Mouse (Mus musculus): ENCODE results near the gene Swap70. TPM values are rescaled to one million over a fixed set of nuclear protein-coding genes. Genes with fewer than 3 reads are reported as not detected.

The Swap70 gene
- polyA plus RNA-seq, 1 experiment, result 9.7 TPM

GRCm38 (mm10) chr7:110261807-110262206, 40.3 kb downstream of the Swap70 start:
- H3K36me3 ChIP-seq (ENCODE audit: control insufficient read depth, insufficient read depth, low read length), result no peaks in the 10 kb centered on the region
- H3K4me3 ChIP-seq (ENCODE audit: low read depth, low read length), result no peak overlapping the region
- no peak for TF ChIP-seq CTCF (IDR thresholded peaks at IDR 0.05; ENCODE audit: extremely low read depth, insufficient read length, insufficient replicate concordance, low read depth, low read length)
- no peak for TF ChIP-seq POLR2A (IDR thresholded peaks at IDR 0.05; ENCODE audit: low read depth, low read length)
- H3K4me1 ChIP-seq (ENCODE audit: control insufficient read depth, insufficient read depth, insufficient read length, low read length), result peaks cover 10% of the 10 kb centered on the region; the same call in 1 of the 2 replicates
- 75% methylated on average over 4 of the region's 4 CpGs for WGBS
- H3K27ac ChIP-seq (ENCODE audit: insufficient read depth, low read depth, low read length), result no peak overlapping the region
- no peaks in the 10 kb centered on the region for H3K27me3 ChIP-seq (ENCODE audit: control insufficient read depth, insufficient read depth, low read length)

GRCm38 (mm10) chr7:110262661-110263060, 41.1 kb downstream of the Swap70 start:
- H3K4me1 ChIP-seq (ENCODE audit: control insufficient read depth, insufficient read depth, insufficient read length, low read length), result peaks cover 6% of the 10 kb centered on the region; the same call in 1 of the 2 replicates
- WGBS, result 43% methylated on average over 1 of the region's 1 CpGs
- no peaks in the 10 kb centered on the region for H3K27me3 ChIP-seq (ENCODE audit: control insufficient read depth, insufficient read depth, low read length)
- no peak overlapping the region; the same call in 1 of the 2 replicates for H3K27ac ChIP-seq (ENCODE audit: insufficient read depth, low read depth, low read length)
- no peak overlapping the region for H3K4me3 ChIP-seq (ENCODE audit: low read depth, low read length)
- no peak for TF ChIP-seq CTCF (IDR thresholded peaks at IDR 0.05; ENCODE audit: extremely low read depth, insufficient read length, insufficient replicate concordance, low read depth, low read length)
- TF ChIP-seq POLR2A (IDR thresholded peaks at IDR 0.05; ENCODE audit: low read depth, low read length), result no peak
- peaks cover 2% of the 10 kb centered on the region; the same call in 1 of the 2 replicates for H3K36me3 ChIP-seq (ENCODE audit: control insufficient read depth, insufficient read depth, low read length)

- H3K27me3 ChIP-seq (ENCODE audit: control insufficient read depth, insufficient read depth, low read length), result no peaks in the 10 kb centered on the region
- H3K4me3 ChIP-seq (ENCODE audit: low read depth, low read length), result no peak overlapping the region
- TF ChIP-seq POLR2A (IDR thresholded peaks at IDR 0.05; ENCODE audit: low read depth, low read length) (no peak), CTCF (IDR thresholded peaks at IDR 0.05; ENCODE audit: extremely low read depth, insufficient read length, insufficient replicate concordance, low read depth, low read length) (no peak)
- no peak overlapping the region for H3K27ac ChIP-seq (ENCODE audit: insufficient read depth, low read depth, low read length)
- peaks cover 6% of the 10 kb centered on the region for H3K36me3 ChIP-seq (ENCODE audit: control insufficient read depth, insufficient read depth, low read length)
- H3K4me1 ChIP-seq (ENCODE audit: control insufficient read depth, insufficient read depth, insufficient read length, low read length), result peaks cover 5% of the 10 kb centered on the region; the same call in 1 of the 2 replicates
- 56% methylated on average over 1 of the region's 1 CpGs for WGBS
Measured at GRCm38 (mm10) chr7:110263474-110263873, 42.0 kb downstream of the Swap70 start.

GRCm38 (mm10) chr7:110265796-110266195, 44.3 kb downstream of the Swap70 start:
- peaks cover 12% of the 10 kb centered on the region for H3K36me3 ChIP-seq (ENCODE audit: control insufficient read depth, insufficient read depth, low read length)
- no peak overlapping the region for H3K27ac ChIP-seq (ENCODE audit: insufficient read depth, low read depth, low read length)
- peaks cover 2% of the 10 kb centered on the region; the same call in 1 of the 2 replicates for H3K4me1 ChIP-seq (ENCODE audit: control insufficient read depth, insufficient read depth, insufficient read length, low read length)
- no peaks in the 10 kb centered on the region for H3K27me3 ChIP-seq (ENCODE audit: control insufficient read depth, insufficient read depth, low read length)
- WGBS, result 15% methylated on average over 7 of the region's 7 CpGs
- TF ChIP-seq POLR2A (IDR thresholded peaks at IDR 0.05; ENCODE audit: low read depth, low read length), result no peak
- peak; percentile 99 for TF ChIP-seq CTCF (IDR thresholded peaks at IDR 0.05; ENCODE audit: extremely low read depth, insufficient read length, insufficient replicate concordance, low read depth, low read length)
- no peak overlapping the region for H3K4me3 ChIP-seq (ENCODE audit: low read depth, low read length)

- Histone ChIP-seq H3K4me3 (ENCODE audit: low read depth, low read length) (no peak overlapping the region), H3K27me3 (ENCODE audit: control insufficient read depth, insufficient read depth, low read length) (no peaks in the 10 kb centered on the region), H3K27ac (ENCODE audit: insufficient read depth, low read depth, low read length) (no peak overlapping the region), H3K36me3 (ENCODE audit: control insufficient read depth, insufficient read depth, low read length) (peaks cover 12% of the 10 kb centered on the region), H3K4me1 (ENCODE audit: control insufficient read depth, insufficient read depth, insufficient read length, low read length) (peaks cover 5% of the 10 kb centered on the region; the same call in 1 of the 2 replicates)
- no peak for TF ChIP-seq CTCF (IDR thresholded peaks at IDR 0.05; ENCODE audit: extremely low read depth, insufficient read length, insufficient replicate concordance, low read depth, low read length)
- TF ChIP-seq POLR2A (IDR thresholded peaks at IDR 0.05; ENCODE audit: low read depth, low read length), result no peak
Measured at GRCm38 (mm10) chr7:110267014-110267413, 45.5 kb downstream of the Swap70 start.

- Histone ChIP-seq H3K27me3 (ENCODE audit: control insufficient read depth, insufficient read depth, low read length) (no peaks in the 10 kb centered on the region), H3K4me1 (ENCODE audit: control insufficient read depth, insufficient read depth, insufficient read length, low read length) (peaks cover 5% of the 10 kb centered on the region; the same call in 1 of the 2 replicates), H3K27ac (ENCODE audit: insufficient read depth, low read depth, low read length) (no peak overlapping the region), H3K4me3 (ENCODE audit: low read depth, low read length) (no peak overlapping the region), H3K36me3 (ENCODE audit: control insufficient read depth, insufficient read depth, low read length) (peaks cover 12% of the 10 kb centered on the region)
- no peak for TF ChIP-seq POLR2A (IDR thresholded peaks at IDR 0.05; ENCODE audit: low read depth, low read length)
- no peak for TF ChIP-seq CTCF (IDR thresholded peaks at IDR 0.05; ENCODE audit: extremely low read depth, insufficient read length, insufficient replicate concordance, low read depth, low read length)
- WGBS, result 88% methylated on average over 9 of the region's 9 CpGs
Measured at GRCm38 (mm10) chr7:110267994-110268393, 46.5 kb downstream of the Swap70 start.

- Histone ChIP-seq H3K27me3 (ENCODE audit: control insufficient read depth, insufficient read depth, low read length) (no peaks in the 10 kb centered on the region), H3K27ac (ENCODE audit: insufficient read depth, low read depth, low read length) (no peak overlapping the region), H3K4me1 (ENCODE audit: control insufficient read depth, insufficient read depth, insufficient read length, low read length) (peaks cover 5% of the 10 kb centered on the region; the same call in 1 of the 2 replicates), H3K4me3 (ENCODE audit: low read depth, low read length) (no peak overlapping the region), H3K36me3 (ENCODE audit: control insufficient read depth, insufficient read depth, low read length) (peaks cover 15% of the 10 kb centered on the region)
- WGBS, result 84% methylated on average over 4 of the region's 4 CpGs
- TF ChIP-seq POLR2A (IDR thresholded peaks at IDR 0.05; ENCODE audit: low read depth, low read length) (no peak), CTCF (IDR thresholded peaks at IDR 0.05; ENCODE audit: extremely low read depth, insufficient read length, insufficient replicate concordance, low read depth, low read length) (no peak)
Measured at GRCm38 (mm10) chr7:110268511-110268910, 47.0 kb downstream of the Swap70 start.

Measured in small intestine, adult 2 months (tissue).